Mouse (Mus musculus) kidney, postnatal 0 days (tissue): ENCODE measurements around the gene Sema3d. TPM values are rescaled to one million over a fixed set of nuclear protein-coding genes. Genes with fewer than 3 reads are reported as not detected.

ENCODE experiments used
- ATAC-seq: fragments of 200-750 bp; cut with Nextera tagmentation; replicated peaks from 2 replicates; pipeline ENCODE4 v1.8.0; 2017; ENCODE audit warnings: low read depth, moderate number of reproducible peaks, moderate TSS enrichment, moderate library complexity; ENCODE audit not compliant: low FRiP score
- DNase-seq: peaks from one replicate; pipeline ENCODE4 v3.0.0-alpha.2; 2016; ENCODE audit warnings: low spot score
- H3K27ac ChIP-seq: fragments of 300-500 bp; sonication (generic); 2 replicates; pipeline ENCODE4 v1.5.1; 2014; ENCODE audit warnings: mild to moderate bottlenecking
- H3K27me3 ChIP-seq: fragments of 300-500 bp; sonication (generic); 2 replicates; pipeline ENCODE4 v1.6.1; 2014; ENCODE audit warnings: low read length, mixed read lengths; ENCODE audit not compliant: insufficient read depth
- H3K36me3 ChIP-seq: fragments of 300-500 bp; sonication (generic); 2 replicates; pipeline ENCODE4 v1.6.1; 2014; ENCODE audit warnings: low read length, mixed read lengths; ENCODE audit not compliant: insufficient read depth
- H3K4me1 ChIP-seq: fragments of 300-500 bp; sonication (generic); replicated peaks from 2 replicates; pipeline ENCODE4 v1.6.1; 2014; ENCODE audit warnings: antibody characterized with exemption, low read length, mixed read lengths; ENCODE audit not compliant: insufficient read depth
- H3K4me2 ChIP-seq: fragments of 300-500 bp; sonication (generic); 2 replicates; pipeline ENCODE4 v1.6.1; 2014; ENCODE audit warnings: mild to moderate bottlenecking, low read length, moderate library complexity, mixed read lengths
- H3K4me3 ChIP-seq: fragments of 300-500 bp; sonication (generic); replicated peaks from 2 replicates; pipeline ENCODE4 v1.5.1; 2014; ENCODE audit warnings: low read depth, low read length
- H3K9ac ChIP-seq: fragments of 300-500 bp; sonication (generic); 2 replicates; pipeline ENCODE4 v1.6.1; 2014; ENCODE audit warnings: low read depth, low read length
- H3K9me3 ChIP-seq: fragments of 300-500 bp; sonication (generic); replicated peaks from 2 replicates; pipeline ENCODE4 v1.6.1; 2016; ENCODE audit warnings: low read length, inconsistent platforms, mixed read lengths
- CTCF ChIP-seq: IDR thresholded peaks from 2 replicates; pipeline ENCODE4 v1.5.1; 2016; ENCODE audit warnings: antibody characterized with exemption, low read depth, mild to moderate bottlenecking, moderate library complexity
- WGBS: fragments of 180-500 bp; shearing (Covaris S2); extraction: QIAGEN DNeasy Blood & Tissue Kit; methylation state at CpG from one replicate; pipeline ENCODE4 v1.1.7; 2014; 5-methylcytosine and 5-hydroxymethylcytosine counted together
- polyA plus RNA-seq: library from polyadenylated mRNA; unstranded; fragments of >200 nt; fragmentation: Nextera tagmentation; extraction: Ambion mirVana; gene quantifications from 2 replicates; pipeline ENCODE4 v1.2.1, GENCODE M21; 2015

Gene Sema3d
- polyA plus RNA-seq, result 11.1 TPM in 2 replicates

DNA sequence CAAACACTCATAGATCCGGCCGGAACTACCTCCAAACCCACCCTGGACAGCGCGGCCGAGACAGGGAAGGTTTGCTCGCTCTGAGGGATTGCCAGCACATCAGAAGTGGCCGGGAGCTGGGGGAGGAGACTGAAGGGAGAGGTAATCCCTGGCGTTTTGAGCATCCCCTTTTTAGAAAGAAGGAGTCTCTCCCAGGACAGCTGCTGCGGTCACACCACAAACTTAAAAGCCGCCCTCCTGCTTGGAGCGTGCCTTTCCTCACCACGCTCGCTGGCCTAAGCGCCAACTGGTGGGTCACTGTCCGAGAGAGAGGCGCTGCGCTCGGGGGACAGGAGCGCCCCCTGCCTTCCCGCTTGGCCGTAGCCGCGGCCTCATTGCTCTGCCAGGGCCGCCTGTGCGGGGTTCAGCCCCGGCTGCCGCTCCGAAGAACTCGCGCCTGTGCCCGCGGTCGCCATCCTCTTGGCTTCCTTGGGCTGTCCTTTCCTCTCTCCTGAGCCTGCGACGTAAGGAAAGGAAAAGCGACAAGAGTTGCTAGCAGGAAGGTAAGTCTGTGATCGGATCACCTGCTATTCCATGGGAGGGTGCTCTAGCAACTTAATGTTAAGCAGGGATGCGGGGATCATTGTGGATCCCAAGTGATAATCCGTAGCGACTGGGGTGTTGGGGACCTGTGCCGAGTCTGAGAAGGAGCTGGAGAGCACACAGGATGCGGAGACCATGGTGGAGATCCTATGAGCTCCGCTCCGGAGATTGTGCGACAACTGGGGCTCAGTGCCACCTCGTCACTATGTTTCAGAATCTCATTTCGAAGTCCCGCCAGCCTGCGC lies at the start of gene Sema3d:
Gene Sema3d, plus strand, starts transcription at position 253 of the 827 bp plus-strand sequence.
- H3K4me3 ChIP-seq, result peak within 1 kb of the TSS; percentile 71
- peak within 1 kb of the TSS; percentile 62 for H3K9ac ChIP-seq
- under 1% methylated on average over 48 of the region's 49 CpGs for WGBS
- peak; percentile 91 for TF ChIP-seq CTCF
- ATAC-seq, result peak; percentile 96
- no peak within 1 kb of the TSS for H3K27ac ChIP-seq
- no peaks in the 10 kb centered on the region for H3K36me3 ChIP-seq
- H3K27me3 ChIP-seq, result no peaks in the 10 kb centered on the region
- DNase-seq, result peak; percentile 90
- H3K9me3 ChIP-seq, result no peaks in the 10 kb centered on the region
- peaks cover 4% of the 10 kb centered on the region; the same call in 1 of the 2 replicates for H3K4me1 ChIP-seq
- peak within 1 kb of the TSS; percentile 96 for H3K4me2 ChIP-seq

DNA sequence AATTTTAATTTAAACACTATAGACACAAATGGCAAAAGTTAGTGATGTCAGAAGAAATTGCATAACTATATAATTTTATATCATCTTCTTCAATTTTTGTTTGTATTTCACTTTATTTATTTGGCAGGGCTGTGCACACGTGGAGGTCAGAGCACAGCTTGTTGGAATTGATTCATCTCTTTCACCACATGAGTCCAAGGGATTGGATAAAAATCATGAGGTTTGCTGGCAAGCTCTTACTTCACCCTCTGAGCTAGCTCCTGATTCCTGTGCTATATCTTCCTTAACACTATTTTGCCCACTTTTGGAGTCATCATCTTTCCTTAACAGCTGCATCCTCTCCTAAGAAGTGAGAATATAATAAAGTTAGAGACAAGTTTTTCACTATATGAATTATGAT lies 5.9 kb upstream of the Sema3d start:
- no peak for TF ChIP-seq CTCF
- DNase-seq (no peak), ATAC-seq (no peak)
- Histone ChIP-seq H3K4me3 (no peak overlapping the region), H3K9ac (no peak overlapping the region), H3K27ac (no peak overlapping the region), H3K36me3 (no peaks in the 10 kb centered on the region), H3K4me2 (no peak overlapping the region), H3K27me3 (no peaks in the 10 kb centered on the region), H3K4me1 (no peaks in the 10 kb centered on the region; the same call in 1 of the 2 replicates), H3K9me3 (no peaks in the 10 kb centered on the region)
- WGBS, result 50% methylated on average over 1 of the region's 1 CpGs

DNA sequence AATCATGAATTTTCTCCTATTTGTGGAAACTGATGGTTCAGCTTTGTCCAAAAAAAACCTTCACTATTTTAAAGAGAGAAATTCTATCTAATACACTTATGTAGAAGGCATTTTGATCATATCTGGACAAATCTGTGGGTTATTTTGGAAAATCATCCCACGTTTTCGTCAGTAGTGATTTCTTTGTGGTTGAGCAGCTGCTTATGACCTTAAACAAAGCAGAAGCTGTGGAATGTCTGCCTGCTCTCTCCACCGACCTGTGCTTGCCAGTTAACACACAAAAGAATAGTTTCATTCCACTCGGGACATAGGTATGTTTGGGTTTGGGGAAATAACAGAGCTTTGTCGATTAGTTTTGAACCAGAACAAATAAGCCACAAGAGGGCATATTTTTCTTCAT lies 4.3 kb upstream of the Sema3d start:
- no peak overlapping the region for H3K4me3 ChIP-seq
- H3K4me1 ChIP-seq, result peaks cover 4% of the 10 kb centered on the region; the same call in 1 of the 2 replicates
- no peak overlapping the region for H3K4me2 ChIP-seq
- H3K27ac ChIP-seq, result no peak overlapping the region
- ATAC-seq (no peak), DNase-seq (peak; percentile 11)
- H3K27me3 ChIP-seq, result no peaks in the 10 kb centered on the region
- H3K9ac ChIP-seq, result no peak overlapping the region
- WGBS, result 38% methylated on average over 5 of the region's 5 CpGs
- peak; percentile 23; the same call in 1 of the 2 replicates for TF ChIP-seq CTCF
- H3K9me3 ChIP-seq, result no peaks in the 10 kb centered on the region
- H3K36me3 ChIP-seq, result no peaks in the 10 kb centered on the region

GRCm38 (mm10) chr5:12382010-12382409 lies 1.2 kb upstream of the Sema3d start:
- no peak overlapping the region for H3K4me2 ChIP-seq
- no peaks in the 10 kb centered on the region for H3K36me3 ChIP-seq
- TF ChIP-seq CTCF, result no peak
- ATAC-seq (no peak), DNase-seq (no peak)
- no peaks in the 10 kb centered on the region for H3K9me3 ChIP-seq
- no peaks in the 10 kb centered on the region for H3K27me3 ChIP-seq
- H3K27ac ChIP-seq, result no peak overlapping the region
- H3K9ac ChIP-seq, result no peak overlapping the region
- H3K4me1 ChIP-seq, result peaks cover 4% of the 10 kb centered on the region; the same call in 1 of the 2 replicates
- WGBS, result 85% methylated on average over 5 of the region's 5 CpGs
- no peak overlapping the region for H3K4me3 ChIP-seq

DNA sequence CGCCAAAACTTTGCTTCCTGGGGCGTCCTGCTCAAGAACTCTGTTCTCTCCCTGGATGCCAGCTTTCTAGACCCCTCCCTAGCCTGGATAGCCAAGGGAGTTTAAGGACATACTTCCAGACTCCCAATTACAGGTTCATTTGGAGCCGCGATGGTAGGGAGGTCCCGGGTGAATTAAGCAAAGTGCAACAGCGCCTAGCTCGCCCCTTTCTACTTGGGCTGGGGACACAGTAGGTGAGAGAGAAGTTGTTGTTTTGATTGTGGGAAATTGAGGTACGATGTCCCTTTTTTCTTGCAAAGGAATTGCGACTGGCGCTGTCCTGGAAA lies 738 bp downstream of the Sema3d start:
- H3K36me3 ChIP-seq, result no peaks in the 10 kb centered on the region
- no peaks in the 10 kb centered on the region for H3K9me3 ChIP-seq
- WGBS, result 2% methylated on average over 10 of the region's 10 CpGs
- peak overlapping the region; percentile 71 for H3K4me3 ChIP-seq
- ATAC-seq (0 out of 2 replicates have a peak, but pooled peaks have one; percentile 31), DNase-seq (peak; percentile 21)
- peak overlapping the region; percentile 96 for H3K4me2 ChIP-seq
- H3K27me3 ChIP-seq, result no peaks in the 10 kb centered on the region
- H3K4me1 ChIP-seq, result peaks cover 4% of the 10 kb centered on the region; the same call in 1 of the 2 replicates
- H3K27ac ChIP-seq, result no peak overlapping the region
- peak overlapping the region; percentile 62; the same call in 1 of the 2 replicates for H3K9ac ChIP-seq
- TF ChIP-seq CTCF, result no peak

- no peak for TF ChIP-seq CTCF
- no peak overlapping the region for H3K27ac ChIP-seq
- H3K27me3 ChIP-seq, result no peaks in the 10 kb centered on the region
- no peak overlapping the region for H3K9ac ChIP-seq
- no peaks in the 10 kb centered on the region for H3K4me1 ChIP-seq
- no peak for ATAC-seq
- H3K4me3 ChIP-seq, result no peak overlapping the region
- no peak overlapping the region for H3K4me2 ChIP-seq
- DNase-seq, result no peak
- WGBS, result 88% methylated on average over 5 of the region's 5 CpGs
- no peaks in the 10 kb centered on the region for H3K9me3 ChIP-seq
- no peaks in the 10 kb centered on the region for H3K36me3 ChIP-seq
These were observed 9.5 kb downstream of the Sema3d start for GRCm38 (mm10) chr5:12392667-12393066.
